Mouse (Mus musculus): ENCODE results near the gene Vegfc. TPM values are rescaled to one million over a fixed set of nuclear protein-coding genes. Genes with fewer than 3 reads are reported as not detected.

Vegfc gene
- polyA plus RNA-seq, 1 experiment = 1.2 TPM

DNA sequence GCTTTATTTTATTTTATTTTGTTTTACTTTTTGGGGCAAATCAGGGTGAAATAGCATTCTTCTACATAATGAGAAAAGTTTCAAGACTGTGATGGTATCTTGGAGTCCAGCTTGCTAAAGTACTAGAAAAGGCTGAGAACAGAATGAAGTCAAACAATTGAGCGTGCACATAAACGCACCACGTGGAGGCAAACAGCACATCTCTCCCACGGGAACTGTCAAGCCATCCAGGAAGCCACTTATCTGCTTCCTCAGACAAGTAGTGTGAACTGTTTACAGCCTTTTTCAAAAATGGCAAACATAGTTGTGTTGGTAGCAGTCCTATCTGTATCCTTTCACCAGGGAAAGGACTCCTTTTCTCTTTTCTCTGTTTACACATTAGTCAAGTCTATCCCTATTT lies 11.8 kb downstream of the Vegfc start:
- Histone ChIP-seq H3K27me3 (ENCODE audit: control insufficient read depth, insufficient read depth, low read length) (no peaks in the 10 kb centered on the region), H3K4me1 (replicated peaks; ENCODE audit: control insufficient read depth, insufficient read depth, low read length) (no peaks in the 10 kb centered on the region), H3K36me3 (ENCODE audit: control insufficient read depth, insufficient read depth, low read length) (no peaks in the 10 kb centered on the region), H3K27ac (ENCODE audit: control insufficient read depth, insufficient read depth, low read length) (no peak overlapping the region), H3K4me3 (ENCODE audit: control insufficient read depth, insufficient read depth, low read length) (no peak overlapping the region)
- no peak for DNase-seq
- TF ChIP-seq CTCF (IDR thresholded peaks at IDR 0.05; ENCODE audit: borderline replicate concordance, control insufficient read depth, extremely low read depth, insufficient read depth, low read length, poor library complexity) = no peak
- no peak for TF ChIP-seq POLR2A (IDR thresholded peaks at IDR 0.05; ENCODE audit: control insufficient read depth, extremely low read depth, insufficient read depth, low read length, poor library complexity)
- 77% methylated on average over 4 of the region's 4 CpGs for WGBS

- Histone ChIP-seq H3K27me3 (ENCODE audit: control insufficient read depth, insufficient read depth, low read length) (no peaks in the 10 kb centered on the region), H3K36me3 (ENCODE audit: control insufficient read depth, insufficient read depth, low read length) (no peaks in the 10 kb centered on the region), H3K4me1 (replicated peaks; ENCODE audit: control insufficient read depth, insufficient read depth, low read length) (no peaks in the 10 kb centered on the region), H3K27ac (ENCODE audit: control insufficient read depth, insufficient read depth, low read length) (no peak overlapping the region), H3K4me3 (ENCODE audit: control insufficient read depth, insufficient read depth, low read length) (no peak overlapping the region)
- DNase-seq = no peak
- TF ChIP-seq POLR2A (IDR thresholded peaks at IDR 0.05; ENCODE audit: control insufficient read depth, extremely low read depth, insufficient read depth, low read length, poor library complexity) = no peak
- TF ChIP-seq CTCF (IDR thresholded peaks at IDR 0.05; ENCODE audit: borderline replicate concordance, control insufficient read depth, extremely low read depth, insufficient read depth, low read length, poor library complexity) = no peak
- WGBS = 97% methylated on average over 2 of the region's 2 CpGs
These were observed 12.5 kb downstream of the Vegfc start for GRCm38 (mm10) chr8:54089901-54090300.

DNA sequence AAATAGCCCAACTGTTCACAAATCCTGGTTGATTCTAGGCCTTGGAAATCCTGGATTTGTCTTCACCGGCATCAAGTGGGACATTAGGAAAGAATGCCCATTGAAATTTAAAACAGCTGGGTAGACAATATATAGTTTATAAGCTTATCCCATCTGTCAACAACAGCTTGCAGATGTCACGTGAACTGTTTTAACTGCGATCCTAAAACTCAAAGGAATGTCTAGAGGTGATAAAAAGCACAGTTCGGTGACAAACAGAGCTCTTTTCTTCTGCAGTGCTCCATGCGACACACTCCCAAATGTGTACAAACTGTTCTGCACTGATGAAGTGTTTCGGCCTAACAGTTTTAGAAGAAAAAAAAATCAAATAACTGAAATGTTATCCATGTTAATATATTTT lies 22.7 kb downstream of the Vegfc start:
- Histone ChIP-seq H3K4me1 (replicated peaks; ENCODE audit: control insufficient read depth, insufficient read depth, low read length) (no peaks in the 10 kb centered on the region), H3K27ac (ENCODE audit: control insufficient read depth, insufficient read depth, low read length) (no peak overlapping the region)
- TF ChIP-seq CTCF (IDR thresholded peaks at IDR 0.05; ENCODE audit: borderline replicate concordance, control insufficient read depth, extremely low read depth, insufficient read depth, low read length, poor library complexity) (no peak), POLR2A (IDR thresholded peaks at IDR 0.05; ENCODE audit: control insufficient read depth, extremely low read depth, insufficient read depth, low read length, poor library complexity) (no peak)

DNA sequence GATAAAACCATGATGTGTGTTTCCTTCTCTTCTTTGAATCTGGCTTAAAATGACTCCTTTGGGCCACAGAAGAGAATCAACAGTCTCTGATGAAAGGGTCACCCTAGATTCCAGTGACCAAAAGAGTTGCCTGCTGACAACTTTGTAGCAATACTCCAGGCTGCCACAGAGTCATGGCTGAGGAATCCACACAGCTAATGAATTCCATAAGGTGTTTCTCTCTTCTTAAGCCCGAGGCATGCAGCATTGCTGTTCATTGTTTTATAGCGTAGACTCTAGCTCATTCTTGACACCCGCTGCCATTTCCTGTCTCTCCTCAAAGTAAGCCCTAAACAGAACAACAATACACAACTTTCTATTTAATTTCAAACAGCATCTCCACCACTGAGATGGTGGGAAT lies 37.2 kb downstream of the Vegfc start:
- no peak overlapping the region for H3K4me3 ChIP-seq (ENCODE audit: control insufficient read depth, insufficient read depth, low read length)
- H3K27me3 ChIP-seq (ENCODE audit: control insufficient read depth, insufficient read depth, low read length) = no peaks in the 10 kb centered on the region
- no peaks in the 10 kb centered on the region for H3K36me3 ChIP-seq (ENCODE audit: control insufficient read depth, insufficient read depth, low read length)
- H3K4me1 ChIP-seq (replicated peaks; ENCODE audit: control insufficient read depth, insufficient read depth, low read length) = no peaks in the 10 kb centered on the region
- TF ChIP-seq CTCF (IDR thresholded peaks at IDR 0.05; ENCODE audit: borderline replicate concordance, control insufficient read depth, extremely low read depth, insufficient read depth, low read length, poor library complexity) (no peak), POLR2A (IDR thresholded peaks at IDR 0.05; ENCODE audit: control insufficient read depth, extremely low read depth, insufficient read depth, low read length, poor library complexity) (no peak)
- no peak for DNase-seq
- H3K27ac ChIP-seq (ENCODE audit: control insufficient read depth, insufficient read depth, low read length) = no peak overlapping the region
- WGBS = 89% methylated on average over 3 of the region's 3 CpGs

More for the DNA sequence above, 22.7 kb downstream of the Vegfc start:
- WGBS = 92% methylated on average over 6 of the region's 6 CpGs
- no peaks in the 10 kb centered on the region for H3K36me3 ChIP-seq (ENCODE audit: control insufficient read depth, insufficient read depth, low read length)
- H3K27me3 ChIP-seq (ENCODE audit: control insufficient read depth, insufficient read depth, low read length) = no peaks in the 10 kb centered on the region
- no peak overlapping the region for H3K4me3 ChIP-seq (ENCODE audit: control insufficient read depth, insufficient read depth, low read length)
- DNase-seq = no peak

DNA sequence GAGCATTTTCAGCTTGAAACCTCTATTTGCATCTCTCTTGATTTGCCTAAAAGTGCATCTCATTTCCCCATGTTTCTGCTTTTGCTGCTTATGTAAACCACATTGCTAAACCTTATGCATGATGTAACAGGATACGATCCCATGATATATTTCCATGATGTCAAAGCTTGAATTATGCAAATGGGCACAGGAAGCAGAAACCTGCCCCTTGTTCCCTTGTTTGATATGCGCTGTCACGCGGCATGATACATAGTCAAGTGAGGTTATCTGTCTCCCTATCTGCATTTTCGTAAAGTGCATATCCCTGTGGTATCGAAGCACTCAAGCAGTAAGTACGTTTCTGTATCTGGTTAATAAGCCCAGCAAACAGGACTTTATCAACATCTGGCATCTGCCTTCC lies 42.7 kb downstream of the Vegfc start:
- no peak overlapping the region for H3K4me3 ChIP-seq (ENCODE audit: control insufficient read depth, insufficient read depth, low read length)
- TF ChIP-seq POLR2A (IDR thresholded peaks at IDR 0.05; ENCODE audit: control insufficient read depth, extremely low read depth, insufficient read depth, low read length, poor library complexity) = no peak
- no peak for TF ChIP-seq CTCF (IDR thresholded peaks at IDR 0.05; ENCODE audit: borderline replicate concordance, control insufficient read depth, extremely low read depth, insufficient read depth, low read length, poor library complexity)
- H3K27ac ChIP-seq (ENCODE audit: control insufficient read depth, insufficient read depth, low read length) = no peak overlapping the region
- 67% methylated on average over 7 of the region's 7 CpGs for WGBS
- no peaks in the 10 kb centered on the region for H3K4me1 ChIP-seq (replicated peaks; ENCODE audit: control insufficient read depth, insufficient read depth, low read length)
- no peak for DNase-seq
- H3K36me3 ChIP-seq (ENCODE audit: control insufficient read depth, insufficient read depth, low read length) = no peaks in the 10 kb centered on the region
- H3K27me3 ChIP-seq (ENCODE audit: control insufficient read depth, insufficient read depth, low read length) = no peaks in the 10 kb centered on the region

DNA sequence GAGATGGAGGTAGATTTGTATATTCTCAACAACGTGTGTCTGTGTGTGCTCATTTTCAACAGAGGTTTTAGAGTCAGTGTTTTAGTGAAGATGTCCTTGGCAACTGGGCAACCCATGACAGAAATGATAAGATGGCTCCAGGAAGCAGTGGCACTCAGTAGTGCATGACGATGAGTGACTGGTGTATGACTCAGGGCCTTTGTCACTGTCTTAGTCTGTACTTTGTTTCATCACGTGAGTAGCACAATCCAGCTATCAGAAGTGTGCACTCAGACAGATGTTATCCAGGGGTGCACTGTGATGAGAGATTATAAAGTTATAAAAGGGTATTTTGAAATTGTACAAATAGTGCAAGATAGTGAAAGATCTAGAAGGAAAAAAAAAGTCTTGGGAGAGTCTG lies 44.5 kb downstream of the Vegfc start:
- no peak overlapping the region for H3K4me3 ChIP-seq (ENCODE audit: control insufficient read depth, insufficient read depth, low read length)
- no peaks in the 10 kb centered on the region for H3K27me3 ChIP-seq (ENCODE audit: control insufficient read depth, insufficient read depth, low read length)
- 82% methylated on average over 3 of the region's 3 CpGs for WGBS
- H3K4me1 ChIP-seq (replicated peaks; ENCODE audit: control insufficient read depth, insufficient read depth, low read length) = no peaks in the 10 kb centered on the region
- H3K36me3 ChIP-seq (ENCODE audit: control insufficient read depth, insufficient read depth, low read length) = no peaks in the 10 kb centered on the region
- no peak overlapping the region for H3K27ac ChIP-seq (ENCODE audit: control insufficient read depth, insufficient read depth, low read length)
- TF ChIP-seq CTCF (IDR thresholded peaks at IDR 0.05; ENCODE audit: borderline replicate concordance, control insufficient read depth, extremely low read depth, insufficient read depth, low read length, poor library complexity) = no peak
- TF ChIP-seq POLR2A (IDR thresholded peaks at IDR 0.05; ENCODE audit: control insufficient read depth, extremely low read depth, insufficient read depth, low read length, poor library complexity) = no peak
- no peak for DNase-seq

DNA sequence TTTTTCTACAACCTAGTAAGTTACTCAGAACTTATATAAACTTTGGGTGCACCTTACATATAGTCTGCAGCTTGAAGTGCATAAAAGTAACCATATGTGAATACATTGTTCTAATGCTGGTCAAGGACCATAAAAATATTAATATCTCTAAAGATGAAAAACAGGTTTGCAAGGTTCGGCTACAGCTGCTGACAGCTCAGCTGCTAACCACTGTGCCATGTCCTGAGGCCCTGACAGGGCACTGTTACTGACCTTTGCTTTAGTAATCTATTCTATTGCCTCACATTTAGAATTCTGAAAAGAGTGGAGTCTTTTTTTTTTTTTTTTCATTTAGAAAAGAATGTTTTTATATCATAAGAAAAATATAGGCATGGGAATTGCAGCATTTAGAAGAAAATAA lies 44.9 kb downstream of the Vegfc start:
- Histone ChIP-seq H3K27me3 (ENCODE audit: control insufficient read depth, insufficient read depth, low read length) (no peaks in the 10 kb centered on the region), H3K36me3 (ENCODE audit: control insufficient read depth, insufficient read depth, low read length) (no peaks in the 10 kb centered on the region), H3K27ac (ENCODE audit: control insufficient read depth, insufficient read depth, low read length) (no peak overlapping the region), H3K4me1 (replicated peaks; ENCODE audit: control insufficient read depth, insufficient read depth, low read length) (no peaks in the 10 kb centered on the region), H3K4me3 (ENCODE audit: control insufficient read depth, insufficient read depth, low read length) (no peak overlapping the region)
- 96% methylated on average over 1 of the region's 1 CpGs for WGBS
- no peak for DNase-seq
- TF ChIP-seq CTCF (IDR thresholded peaks at IDR 0.05; ENCODE audit: borderline replicate concordance, control insufficient read depth, extremely low read depth, insufficient read depth, low read length, poor library complexity) (no peak), POLR2A (IDR thresholded peaks at IDR 0.05; ENCODE audit: control insufficient read depth, extremely low read depth, insufficient read depth, low read length, poor library complexity) (no peak)

Data from thymus, adult 2 months (tissue).